Mouse (Mus musculus) neutrophil, adult 5-6 weeks (primary cell): ENCODE measurements around the gene A2m. TPM values are rescaled to one million over a fixed set of nuclear protein-coding genes. Genes with fewer than 3 reads are reported as not detected.

Experiments
- ATAC-seq: fragments of 151-379, 151-347 bp; 2 replicates; pipeline ENCODE4 v1.8.0; 2017; ENCODE audit warnings: mild to moderate bottlenecking, moderate TSS enrichment; ENCODE audit not compliant: insufficient number of reproducible peaks, poor library complexity, low FRiP score, severe bottlenecking; ENCODE audit errors: extremely low read depth
- total RNA-seq: library from RNA; stranded (forward); fragments of 200-1000 nt; gene quantifications from 2 replicates; pipeline ENCODE4 v1.2.3, GENCODE M21; 2017

The A2m gene
- not detected in 2 replicates for total RNA-seq

DNA sequence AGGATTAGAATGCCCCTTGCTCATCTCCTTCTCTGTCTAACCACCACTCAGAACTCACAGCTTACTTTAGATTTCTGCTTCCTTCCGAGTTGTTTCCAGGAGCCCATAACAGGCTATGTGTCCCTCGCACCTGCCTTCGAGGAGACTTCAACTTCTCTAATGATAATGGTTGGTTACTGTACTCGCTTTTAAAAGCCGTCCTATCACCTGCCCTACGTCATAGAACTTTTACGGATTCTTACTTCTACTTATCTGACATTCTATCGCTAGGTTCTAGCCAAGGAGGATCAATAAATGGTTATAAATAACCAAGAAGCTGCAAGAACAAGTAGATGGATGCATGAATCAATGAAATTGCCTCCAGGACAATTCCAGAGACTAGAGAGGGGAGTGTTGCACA lies at the start of gene A2m:
A2m (plus strand) TSS at position 301 of the 400 bp plus-strand sequence.
- no peak for ATAC-seq

DNA sequence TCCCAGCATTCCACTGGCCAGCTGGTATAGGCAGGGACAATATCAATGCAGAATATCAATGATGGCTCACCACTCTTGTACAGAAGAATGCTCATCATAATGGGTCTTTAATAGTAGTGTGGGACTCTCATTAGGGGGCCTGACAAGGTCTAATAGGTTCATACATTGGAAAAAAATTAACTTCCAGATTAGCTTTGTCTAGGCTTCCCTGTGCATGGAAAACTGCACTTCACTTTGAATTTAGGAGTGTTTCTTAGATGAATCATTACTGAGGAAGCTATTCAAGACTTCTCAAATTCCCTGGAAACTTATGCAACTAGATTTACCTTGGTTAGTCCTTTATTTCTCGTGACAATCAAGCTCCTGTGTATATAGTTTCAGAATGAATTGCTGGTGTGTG lies 45.0 kb upstream of the A2m start:
- no peak for ATAC-seq

DNA sequence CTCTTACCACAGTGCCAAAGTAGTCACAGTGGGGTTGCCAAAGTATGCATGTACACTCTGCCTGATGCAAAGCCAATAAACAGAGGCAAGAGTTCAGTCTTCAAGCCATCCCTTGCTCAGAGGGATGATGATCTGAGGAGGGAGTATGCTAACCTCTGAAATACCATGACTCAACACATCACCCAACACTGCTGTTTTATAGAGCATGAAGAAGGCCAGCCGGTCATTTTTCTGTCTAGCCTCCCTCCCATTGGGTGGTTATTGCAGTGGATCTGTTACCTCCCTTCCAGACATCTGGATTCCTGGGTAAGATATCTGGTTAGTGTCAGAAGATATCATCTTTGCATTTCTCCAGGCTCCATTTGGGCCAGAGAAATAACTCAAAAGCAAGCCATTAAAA lies 34.2 kb upstream of the A2m start:
- ATAC-seq: no peak

DNA sequence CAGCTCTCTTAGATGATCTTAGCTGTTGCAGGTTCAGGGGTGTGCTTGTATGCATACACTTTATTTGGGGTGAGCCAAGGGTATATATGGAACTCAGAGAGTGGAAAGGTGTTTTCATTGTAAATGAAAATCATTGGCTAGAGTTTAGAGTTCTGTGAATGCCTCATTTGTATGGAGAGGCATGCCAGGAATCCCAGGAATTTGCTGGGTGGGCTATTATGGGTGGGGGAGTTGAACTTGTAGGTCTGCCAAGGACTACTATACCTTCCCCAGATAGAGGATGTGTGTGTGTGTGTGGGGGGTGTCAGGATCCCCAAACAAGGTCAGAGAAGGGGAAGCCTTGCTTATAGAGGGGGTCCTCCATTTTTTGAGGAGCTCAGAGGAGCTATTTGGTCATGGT lies 27.3 kb upstream of the A2m start:
- ATAC-seq: no peak

DNA sequence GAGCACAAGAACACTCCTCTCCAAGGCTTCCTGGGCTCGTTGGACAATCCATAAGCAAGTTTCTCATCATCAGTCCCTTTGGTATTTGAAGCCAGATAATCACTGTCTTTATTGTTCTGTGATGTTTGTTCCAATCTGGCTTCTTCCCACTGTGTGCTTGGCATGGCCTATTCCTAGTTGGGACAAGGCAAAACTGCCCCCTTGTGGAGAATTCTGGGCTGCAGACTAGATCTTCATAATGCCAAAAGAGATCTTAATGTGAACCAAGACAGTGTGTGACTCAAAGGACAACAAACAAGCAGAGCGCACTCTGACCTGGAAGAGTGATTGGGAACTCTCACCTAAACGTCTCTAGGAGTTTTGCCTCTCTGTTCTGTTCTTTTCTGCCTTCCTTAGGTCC lies 23.4 kb upstream of the A2m start:
- no peak for ATAC-seq

DNA sequence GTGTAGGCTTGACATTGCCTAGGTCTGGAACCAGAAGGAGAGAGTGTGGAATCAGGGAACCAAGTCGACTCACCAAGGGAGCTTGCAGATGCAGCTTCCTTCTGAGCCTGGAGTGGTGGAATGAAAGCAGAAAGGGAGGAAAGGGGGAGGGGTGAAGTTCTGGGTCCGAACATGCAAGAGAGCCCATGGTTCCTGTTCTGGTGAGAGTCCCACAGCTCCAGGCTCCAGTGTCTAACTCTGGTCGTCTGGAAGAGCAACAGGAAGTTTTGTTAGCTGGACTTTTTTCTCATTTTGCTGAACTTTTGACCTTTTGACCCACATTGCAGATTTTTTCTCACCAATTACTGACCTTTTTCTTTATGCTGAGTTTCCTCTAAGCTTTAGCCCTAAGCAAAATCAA lies 17.7 kb upstream of the A2m start:
- no peak for ATAC-seq

DNA sequence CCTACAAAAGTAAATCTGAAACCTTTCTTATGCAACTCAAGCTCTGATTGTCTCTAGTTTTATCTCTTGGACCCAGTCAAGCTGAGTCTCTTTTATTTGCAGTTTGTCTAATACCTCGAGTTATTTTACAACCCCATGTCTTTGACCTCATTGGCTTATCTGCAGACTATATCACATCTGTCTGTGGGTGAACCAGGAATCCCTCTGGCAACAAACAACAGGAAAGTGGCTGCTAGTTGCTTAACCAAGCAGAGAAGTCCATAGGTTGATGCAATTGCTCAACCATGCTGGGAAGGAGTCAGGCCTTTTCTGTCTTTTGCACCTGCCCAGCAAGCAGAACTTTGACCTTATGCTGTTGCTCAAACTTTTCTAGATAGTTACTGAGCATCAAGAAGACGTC lies 12.7 kb upstream of the A2m start:
- ATAC-seq: no peak

DNA sequence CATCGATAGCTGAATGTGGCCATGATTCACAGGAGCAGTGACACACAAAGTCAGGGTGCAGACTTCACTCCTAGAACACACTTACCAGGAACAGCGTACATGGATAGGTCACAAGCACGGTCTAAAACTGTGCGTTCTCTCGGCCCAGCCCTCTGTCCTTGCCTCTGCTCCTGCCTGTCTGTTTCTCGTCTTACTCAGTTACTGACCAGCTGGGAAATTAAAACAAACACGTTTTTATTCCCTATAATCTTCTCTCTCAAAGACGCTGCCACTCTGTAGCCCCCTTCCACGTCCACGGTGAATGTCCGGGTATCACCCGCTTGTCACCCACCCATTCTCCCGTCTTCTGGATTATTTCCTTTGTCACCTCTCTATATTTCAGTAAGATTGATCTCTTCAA lies 656 bp upstream of the A2m start:
- ATAC-seq: no peak

DNA sequence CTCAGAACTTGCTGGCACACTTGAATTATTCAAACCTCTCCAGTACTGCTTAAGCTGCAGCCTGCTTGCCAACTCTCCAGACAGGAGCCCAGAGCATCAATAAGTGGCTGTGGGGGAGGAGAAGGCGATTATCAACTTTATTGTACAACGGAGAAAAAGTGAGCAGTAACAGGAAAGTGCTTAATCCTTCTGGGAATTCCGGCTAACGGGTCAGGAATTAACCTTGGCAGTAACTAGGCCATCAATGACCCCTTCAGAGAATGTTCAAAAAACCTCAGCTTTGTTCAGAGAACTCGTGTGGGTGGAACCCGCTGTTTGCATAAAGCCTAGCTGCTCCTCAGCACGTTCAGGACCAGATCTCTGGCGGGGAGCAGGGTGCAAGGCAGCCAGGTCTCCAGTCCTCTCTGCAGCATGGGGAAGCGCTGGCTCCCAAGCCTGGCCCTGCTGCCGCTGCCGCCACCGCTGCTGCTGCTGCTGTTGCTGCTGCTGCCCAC lies 749 bp downstream of the A2m start:
- no peak for ATAC-seq

DNA sequence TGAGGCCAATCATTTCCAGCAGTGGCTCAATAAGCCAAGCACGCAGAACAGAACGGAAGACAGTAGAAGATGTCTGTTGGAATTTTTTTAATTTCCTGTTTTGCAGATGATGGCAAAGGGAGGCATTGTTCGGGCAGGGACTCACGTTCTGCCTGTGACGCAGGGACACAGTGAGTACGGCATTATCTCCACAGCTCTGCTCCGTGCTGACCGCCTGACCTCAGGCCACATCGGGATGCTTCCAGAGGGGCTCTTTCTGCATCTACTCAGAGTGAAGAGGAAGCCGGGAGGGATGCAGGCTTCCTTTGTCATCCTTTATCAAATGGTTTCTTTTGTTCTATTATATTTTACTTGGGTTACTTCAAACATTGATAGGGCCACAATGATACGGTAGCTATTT lies 13.3 kb downstream of the A2m start:
- no peak for ATAC-seq

Other genes starting within 250 kb of the A2m start
- not detected in 2 replicates for gene Iqsec3, start 161.7 kb upstream of the A2m start, total RNA-seq
- gene Gm7298, start 97.6 kb downstream of the A2m start, total RNA-seq: not detected in 2 replicates
- gene Mug1, start 203.2 kb downstream of the A2m start, total RNA-seq: not detected in 2 replicates